Mouse (Mus musculus) ZHBTc4 (cell line): ENCODE measurements around the gene Rtp3.

Source experiments
- DNase-seq: peaks from one replicate; pipeline ENCODE4 v3.0.0-alpha.2; 2011; ENCODE audit warnings: low read depth, low spot score

Gene Rtp3

GRCm38 (mm10) chr9:110982351-110982750 is 8.0 kb downstream of the Rtp3 start:
- no peak for DNase-seq

- DNase-seq: peak; percentile 89
Observed at GRCm38 (mm10) chr9:110979411-110979810, 11.0 kb downstream of the Rtp3 start.

GRCm38 (mm10) chr9:110965910-110966231 is 24.5 kb downstream of the Rtp3 start:
- DNase-seq: no peak

DNA sequence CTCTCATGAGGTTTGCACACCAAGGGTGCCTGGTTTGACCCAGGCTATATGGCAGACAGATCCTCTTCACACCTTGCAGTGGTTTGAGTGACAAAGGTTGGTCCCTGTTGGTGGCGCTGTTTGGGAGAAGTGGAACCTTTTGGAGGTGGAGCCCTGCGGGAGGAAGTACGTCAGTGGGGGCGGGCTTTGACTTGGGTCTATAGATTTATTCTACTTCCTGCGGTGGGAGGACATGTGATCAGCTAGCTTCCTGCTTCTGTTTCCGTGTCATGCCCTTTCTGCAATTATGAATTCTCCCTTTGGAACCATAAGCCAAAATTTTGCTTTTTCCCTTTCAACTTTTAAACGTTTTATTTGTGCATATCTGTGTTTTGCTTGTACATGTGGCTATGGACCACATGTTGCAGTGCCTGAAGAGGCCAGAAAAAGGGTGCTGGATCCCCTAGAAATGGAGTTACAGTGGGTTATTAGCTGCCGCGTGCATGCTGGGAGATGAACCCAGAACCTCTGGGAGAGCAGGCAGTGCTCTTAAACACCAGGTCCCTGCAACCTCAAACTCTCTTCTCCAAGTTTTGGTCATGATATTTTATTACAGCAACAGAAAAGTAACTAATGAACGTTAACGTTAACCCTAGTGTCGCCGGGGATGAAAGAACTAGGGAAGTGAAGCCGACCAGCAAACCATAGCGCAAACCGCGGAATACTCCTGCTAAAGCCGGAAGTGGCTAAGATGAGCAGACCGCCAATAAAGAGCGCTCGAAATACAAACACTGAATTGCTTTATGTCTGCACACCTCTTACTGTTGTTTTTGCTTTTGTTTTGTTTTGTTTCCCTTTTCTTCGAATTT is 25.1 kb downstream of the Rtp3 start:
- peak; percentile 94 for DNase-seq

DNA sequence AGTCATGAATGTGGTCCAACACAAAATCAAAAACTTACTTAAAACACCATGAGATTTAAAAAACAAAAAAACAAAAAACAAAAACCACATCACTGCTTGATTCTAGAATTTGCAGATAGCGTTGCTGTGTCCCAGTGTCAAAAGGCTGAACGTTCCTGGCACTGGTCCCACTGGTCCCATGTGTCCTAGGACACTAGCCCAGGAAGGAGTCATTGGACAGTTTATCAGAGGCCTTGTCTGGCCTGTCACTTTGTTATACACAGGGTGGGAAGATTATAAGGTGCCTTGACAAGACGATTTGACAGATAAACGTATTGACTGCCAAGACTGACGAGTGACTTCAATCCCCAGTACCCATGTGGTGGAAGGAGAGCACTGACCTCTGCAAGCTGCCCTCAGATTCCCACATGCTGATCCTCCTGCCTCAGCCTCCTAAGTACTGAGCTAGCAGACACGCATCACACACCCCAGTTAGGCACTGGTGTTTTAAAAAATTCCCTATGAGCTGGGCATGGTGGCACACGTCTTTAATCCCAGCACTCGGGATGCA is 26.7 kb downstream of the Rtp3 start:
- no peak for DNase-seq

DNA sequence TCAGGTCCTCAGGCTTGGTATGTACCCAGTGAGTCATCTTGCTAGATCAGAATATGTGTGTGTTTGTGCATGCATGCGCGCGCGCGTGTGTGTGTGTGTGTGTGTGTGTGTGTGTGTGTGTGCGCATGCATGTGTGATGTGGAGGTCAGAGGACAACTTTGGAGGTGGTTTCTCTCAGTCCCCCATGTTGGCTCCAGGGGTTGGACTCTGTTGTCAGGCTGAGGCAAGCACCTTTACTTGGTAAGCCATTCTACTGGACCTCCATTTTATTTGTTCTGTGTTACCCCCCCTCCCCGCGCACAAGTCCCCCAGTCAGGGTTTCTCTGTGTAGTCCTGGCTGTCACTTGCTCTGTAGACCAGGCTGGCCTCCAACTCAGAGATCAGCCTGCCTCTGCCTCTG is 29.0 kb downstream of the Rtp3 start:
- no peak for DNase-seq

- peak; percentile 71 for DNase-seq
Observed at GRCm38 (mm10) chr9:110960230-110961149, 29.9 kb downstream of the Rtp3 start.

GRCm38 (mm10) chr9:110959669-110960068 is 30.7 kb downstream of the Rtp3 start:
- DNase-seq: no peak

DNA sequence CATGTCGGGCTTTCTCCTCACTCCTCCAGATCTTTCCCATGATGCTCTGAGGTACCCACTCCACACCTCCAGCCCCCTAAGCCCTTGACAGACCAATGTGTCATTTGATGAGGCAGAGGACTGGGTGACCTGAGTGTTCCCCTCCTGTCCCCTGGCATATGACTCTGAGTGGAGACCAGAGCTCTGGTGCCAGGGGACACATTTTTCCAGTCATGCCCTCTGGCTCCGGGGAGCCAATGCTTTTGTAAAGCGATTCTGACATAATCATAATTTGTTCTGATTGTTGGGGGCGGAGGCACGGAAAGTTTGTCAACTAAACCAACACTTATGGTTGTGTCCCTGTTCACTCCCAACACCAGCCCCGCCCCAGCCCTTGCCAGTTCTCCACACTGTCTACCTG is 34.4 kb downstream of the Rtp3 start:
- DNase-seq: no peak

DNA sequence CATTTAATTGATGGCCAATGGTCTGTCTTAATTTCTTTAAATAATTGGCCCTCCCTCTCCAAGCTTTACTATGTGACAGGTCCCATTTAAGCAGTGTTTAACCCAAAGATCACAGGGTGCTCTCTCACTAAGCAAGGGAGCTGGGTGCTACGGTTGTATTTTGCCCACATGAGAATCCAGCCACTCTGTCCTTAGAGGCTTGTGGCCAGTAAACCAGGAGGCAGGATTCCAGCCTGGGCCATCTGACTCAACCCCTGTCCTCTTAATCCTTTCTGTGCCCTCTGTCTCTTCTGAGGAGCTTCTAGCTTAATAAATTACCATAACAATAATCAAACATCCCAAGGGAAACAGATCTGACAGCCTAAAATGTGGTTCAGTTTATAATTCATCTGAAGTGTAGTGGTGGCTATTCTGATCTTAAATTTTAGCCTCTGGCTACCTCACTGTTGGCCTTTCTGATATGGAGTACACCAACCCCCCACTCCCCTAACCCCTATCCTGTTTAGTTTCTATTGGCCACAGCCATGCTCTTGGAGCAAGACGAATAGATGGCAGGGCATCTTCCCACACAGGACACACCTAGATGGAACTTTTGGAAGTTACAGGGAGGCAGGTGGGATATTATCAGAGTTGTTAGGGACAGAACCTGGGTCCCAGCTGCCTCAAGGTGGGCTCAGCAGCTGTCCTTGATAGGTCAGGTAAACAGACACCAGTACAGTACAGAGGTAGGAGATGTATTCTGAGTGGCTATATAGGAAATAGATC is 35.5 kb downstream of the Rtp3 start:
- DNase-seq: no peak

DNA sequence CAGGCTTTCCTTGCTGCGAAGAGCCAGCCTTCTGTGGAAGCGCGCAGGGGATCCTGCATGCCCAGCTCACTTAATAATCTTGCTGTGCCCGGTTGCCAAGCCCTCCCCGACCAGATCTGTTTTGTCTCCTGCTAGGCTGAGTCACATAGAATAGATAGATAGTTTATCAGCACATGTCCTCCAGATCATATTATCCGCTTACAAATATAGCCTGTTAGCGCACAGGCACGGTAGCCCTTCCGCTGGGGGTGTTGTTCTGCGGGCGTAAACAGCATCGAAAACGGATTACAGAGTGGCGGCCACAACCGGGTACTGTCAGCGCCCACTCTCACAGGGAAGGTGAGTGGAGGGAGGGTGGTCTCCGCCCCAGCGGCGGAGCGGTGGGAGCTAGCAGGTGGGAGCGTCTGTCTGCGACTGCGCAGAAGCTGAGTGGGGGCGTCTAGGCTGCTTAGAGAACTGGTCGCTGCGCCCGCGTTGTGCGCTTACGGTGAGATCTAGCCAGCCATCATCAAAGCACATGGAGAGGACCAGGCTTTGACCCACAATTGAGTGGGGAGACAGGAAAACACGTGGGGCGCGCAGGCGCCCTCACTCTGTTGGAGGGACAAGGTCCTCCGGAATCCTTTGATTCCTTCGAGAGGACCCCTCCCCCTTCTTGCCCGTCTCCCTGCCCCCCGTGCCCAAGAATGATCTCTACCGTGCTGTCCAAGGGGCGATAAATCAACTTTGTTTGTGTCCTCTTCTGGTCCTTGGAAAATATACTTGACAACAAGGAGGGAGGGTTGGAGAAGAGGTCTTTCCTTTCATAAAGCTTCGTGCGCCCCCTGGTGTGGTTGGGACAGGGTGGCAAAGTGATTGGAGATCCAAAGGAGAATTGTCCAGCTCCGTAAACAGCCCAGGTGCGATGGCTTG is 36.6 kb downstream of the Rtp3 start:
- peak; percentile 79 for DNase-seq

- peak; percentile 50 for DNase-seq
Observed at GRCm38 (mm10) chr9:110952931-110953549, 37.3 kb downstream of the Rtp3 start.

- no peak for DNase-seq
Observed at GRCm38 (mm10) chr9:110952398-110952797, 38.0 kb downstream of the Rtp3 start.

- DNase-seq: no peak
Observed at GRCm38 (mm10) chr9:110951866-110952265, 38.5 kb downstream of the Rtp3 start.

DNA sequence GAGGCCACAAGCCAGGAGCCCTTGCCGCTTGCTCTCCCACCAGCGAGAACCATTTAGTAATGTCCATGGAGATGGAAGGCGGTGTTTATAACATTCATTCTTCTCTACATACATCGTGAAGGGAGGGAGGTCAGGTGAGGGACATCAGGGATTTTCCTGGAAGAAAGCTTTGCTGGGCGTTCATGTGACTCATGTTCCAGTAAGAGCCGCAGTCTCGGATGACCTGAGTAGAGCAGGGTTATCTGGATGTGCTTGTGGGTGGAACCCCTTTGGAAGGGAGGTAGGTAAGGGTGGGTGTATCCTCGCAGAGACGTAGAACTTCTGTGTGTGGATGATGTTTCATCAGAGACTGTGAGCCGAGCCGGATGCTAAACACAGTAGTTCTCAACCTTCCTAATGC is 39.0 kb downstream of the Rtp3 start, which contains the start of gene Lrrc2:
Lrrc2 (plus strand) TSS at position 149 of the 400 bp plus-strand sequence.
- DNase-seq: peak; percentile 82

GRCm38 (mm10) chr9:110950109-110950508 is 40.3 kb downstream of the Rtp3 start:
- DNase-seq: no peak

GRCm38 (mm10) chr9:110948813-110949310 is 41.5 kb downstream of the Rtp3 start:
- DNase-seq: no peak

DNA sequence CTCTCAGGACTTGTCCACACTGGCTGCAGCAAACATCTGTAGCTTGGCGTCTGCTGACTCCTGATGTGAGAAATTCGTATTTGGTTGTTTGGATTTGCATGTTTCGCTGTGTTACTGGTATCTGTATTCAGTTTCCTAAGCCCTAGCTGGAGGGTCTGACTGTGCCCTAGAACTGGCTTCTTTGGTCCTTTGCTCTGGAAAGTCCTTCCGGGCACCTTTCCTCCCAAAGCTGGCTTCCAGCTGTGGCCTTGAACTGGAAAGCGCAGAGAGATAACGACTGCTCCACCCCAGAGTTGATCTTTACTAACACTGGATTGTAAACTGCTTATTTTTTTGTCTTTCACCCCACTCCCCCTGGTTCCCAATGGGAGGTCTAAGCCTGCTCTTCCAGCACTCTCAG is 42.5 kb downstream of the Rtp3 start:
- peak; percentile 92 for DNase-seq

GRCm38 (mm10) chr9:110947261-110947661 is 43.1 kb downstream of the Rtp3 start:
- peak; percentile 98 for DNase-seq

- DNase-seq: peak; percentile 93
Observed at GRCm38 (mm10) chr9:110946548-110947044, 43.8 kb downstream of the Rtp3 start.
